Mouse (Mus musculus) frontal cortex, postnatal 25 days (tissue): ENCODE data around the gene Olfr462.
A peak's percentile ranks its signal among the peaks of the same experiment; 100 is the strongest.
"Not testable (repeated sequence)": the region's sequence is repeated elsewhere in the genome, so short reads cannot be mapped to it uniquely, and the experiment has no call there.

Source experiments
- DNase-seq, 2 experiments: peaks; one replicate each; pipeline ENCODE4 v3.0.0; 2022; ENCODE audit warnings: low spot score in 2 of 2

Gene Olfr462

DNA sequence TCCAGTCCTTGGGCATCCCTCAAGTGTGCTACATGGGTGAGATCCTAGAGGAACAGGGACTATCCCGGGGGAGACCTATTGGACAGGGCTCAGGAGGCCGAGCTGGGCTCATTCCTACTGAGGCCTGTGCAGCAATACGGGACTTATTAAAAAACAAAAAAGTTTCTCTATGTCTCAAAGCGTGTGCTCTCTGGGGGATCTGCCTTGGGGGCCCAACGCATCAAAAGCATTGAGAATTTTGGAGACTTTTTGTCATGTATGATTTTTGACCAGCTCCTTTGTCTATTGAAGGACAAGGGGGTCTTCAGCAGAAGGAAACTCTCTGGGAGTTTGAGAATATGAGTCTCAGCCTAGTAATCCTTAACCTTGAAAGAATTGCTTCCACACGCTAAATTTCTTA is at the start of gene Olfr462:
Olfr462 (minus strand) TSS at position 101 of the 400 bp plus-strand sequence.
- DNase-seq, result no peak

GRCm38 (mm10) chr11:87935467-87935866 is 43.4 kb upstream of the Olfr462 start:
- DNase-seq, result no peak

DNA sequence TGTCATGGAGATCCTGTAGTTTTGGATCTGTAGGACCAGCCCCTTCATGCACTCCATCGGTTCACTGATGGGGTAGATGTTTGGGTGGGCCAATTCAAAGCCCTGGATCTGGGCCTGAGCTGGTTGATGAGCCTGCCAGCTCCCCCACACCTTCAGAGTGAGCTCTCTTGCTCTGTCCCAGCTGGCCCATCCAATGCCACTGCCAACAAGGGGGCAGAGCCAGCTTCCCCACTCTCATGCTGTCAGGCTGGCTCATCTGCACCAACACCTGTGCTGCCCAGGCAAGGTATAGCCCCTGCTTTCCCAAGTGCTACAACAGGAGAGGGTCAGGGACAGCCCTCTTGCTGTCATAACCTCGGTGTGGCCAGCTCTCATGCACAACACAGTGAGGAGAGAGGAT is 41.7 kb upstream of the Olfr462 start:
- DNase-seq, result no peak

- DNase-seq, result no peak
These were observed 38.3 kb upstream of the Olfr462 start for GRCm38 (mm10) chr11:87930348-87930747.

GRCm38 (mm10) chr11:87920966-87921365 is 28.9 kb upstream of the Olfr462 start, which contains the start of gene Olfr464:
TSS of gene Olfr464 (minus strand) at chr11:87920967.
- no peak for DNase-seq

DNA sequence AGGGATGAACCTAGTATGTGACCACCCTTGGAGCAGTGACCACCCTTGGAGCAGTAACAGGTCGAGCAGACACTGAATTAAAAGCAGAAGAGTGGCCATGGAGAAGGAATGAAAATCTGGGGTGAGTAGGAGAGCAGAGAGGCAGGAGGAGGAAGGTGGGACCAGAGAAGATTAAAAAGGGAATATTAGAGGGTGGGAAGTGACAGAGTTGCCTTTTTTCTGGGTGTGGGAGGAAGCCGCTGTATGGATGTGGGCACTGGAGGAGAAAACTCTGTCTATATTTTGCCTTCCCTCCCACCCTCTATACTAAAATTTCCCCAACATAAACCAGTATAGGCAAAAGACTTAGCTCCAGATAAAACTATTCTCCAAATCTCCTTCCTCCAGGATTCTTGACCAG is 28.2 kb upstream of the Olfr462 start:
- no peak for DNase-seq

DNA sequence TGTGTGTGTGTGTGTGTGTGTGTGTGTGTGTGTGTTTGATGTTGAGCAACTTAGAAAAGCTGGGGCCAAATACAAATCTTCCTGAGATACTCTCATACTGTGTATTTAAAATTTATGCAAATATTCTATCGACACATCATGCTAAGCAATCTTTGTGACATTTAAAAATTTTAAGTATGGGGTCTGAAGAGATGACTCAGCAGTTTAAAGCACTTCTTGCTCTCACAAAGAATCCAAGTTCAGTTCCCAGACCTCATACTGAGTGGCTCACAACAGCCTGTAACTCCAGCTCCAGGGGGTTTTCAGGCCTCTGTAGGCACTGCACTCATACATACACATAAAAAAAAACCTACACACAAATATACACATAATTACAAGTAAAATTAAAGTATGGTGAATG is 23.9 kb upstream of the Olfr462 start:
- DNase-seq, result no peak

DNA sequence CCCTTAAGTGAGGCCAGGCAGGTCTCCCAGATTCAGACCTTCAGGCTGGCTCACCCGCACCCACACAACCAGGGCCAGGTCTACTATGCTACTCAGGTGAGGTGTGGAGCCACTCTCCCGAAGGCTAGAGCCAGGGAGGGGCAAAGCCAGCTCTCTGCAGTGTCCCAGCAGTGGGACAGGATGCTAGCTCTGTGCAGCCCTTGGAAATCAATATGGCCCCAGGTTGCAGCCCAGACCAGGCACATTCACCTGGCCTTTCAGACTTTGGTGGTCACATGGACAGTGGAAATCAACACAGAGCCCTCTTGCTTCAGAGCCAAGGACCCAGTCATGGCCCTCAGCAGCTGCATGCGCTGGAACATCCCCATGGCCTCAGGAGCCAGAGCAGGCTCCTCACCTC is 12.3 kb upstream of the Olfr462 start:
- no peak for DNase-seq

DNA sequence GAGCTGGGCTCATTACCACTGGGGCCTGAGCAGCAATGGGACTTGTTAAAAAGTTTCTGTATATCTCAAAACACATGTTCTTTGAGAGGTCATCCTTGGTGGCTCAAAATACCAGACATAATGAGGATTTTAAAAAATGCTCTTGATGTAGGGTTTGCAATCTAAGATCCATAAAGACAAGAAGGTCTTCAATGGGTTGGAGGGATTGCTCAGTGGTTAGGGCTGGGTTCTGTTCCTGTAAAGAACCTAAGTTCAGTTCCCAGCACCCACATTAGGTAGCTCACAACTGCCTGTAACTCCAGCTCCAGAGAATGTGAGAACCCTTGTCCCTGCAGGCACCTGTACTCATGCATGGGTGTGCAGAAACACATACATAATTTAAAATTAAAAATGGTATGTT is 5.2 kb upstream of the Olfr462 start, which contains the start of gene Olfr463:
Olfr463 (minus strand) TSS at position 101 of the 400 bp plus-strand sequence.
- no peak for DNase-seq

- DNase-seq, result no peak
These were observed 7.2 kb downstream of the Olfr462 start for GRCm38 (mm10) chr11:87884856-87885255.

GRCm38 (mm10) chr11:87883493-87883892 is 8.6 kb downstream of the Olfr462 start:
- DNase-seq, result no peak

GRCm38 (mm10) chr11:87881714-87882113 is 10.4 kb downstream of the Olfr462 start:
- DNase-seq, result no peak

DNA sequence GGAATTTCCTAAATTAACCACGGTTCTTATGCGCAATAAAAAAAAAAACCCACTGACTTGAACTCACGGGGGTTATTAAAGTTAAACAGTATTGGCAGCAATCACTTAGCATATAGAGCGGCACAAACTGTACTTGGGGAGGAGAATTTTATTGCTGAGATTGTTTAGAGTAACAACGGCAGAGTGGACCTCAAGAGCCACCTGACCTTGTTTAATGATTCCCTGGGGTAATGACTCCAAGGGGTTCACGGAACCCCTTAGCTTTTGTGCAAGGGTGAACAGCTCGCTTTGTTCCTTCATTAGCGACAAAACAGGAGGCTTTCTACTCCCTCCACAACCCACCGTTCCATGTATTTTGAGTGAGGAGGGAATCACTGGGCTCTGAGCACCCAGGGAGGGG is 12.2 kb downstream of the Olfr462 start:
- no peak for DNase-seq

DNA sequence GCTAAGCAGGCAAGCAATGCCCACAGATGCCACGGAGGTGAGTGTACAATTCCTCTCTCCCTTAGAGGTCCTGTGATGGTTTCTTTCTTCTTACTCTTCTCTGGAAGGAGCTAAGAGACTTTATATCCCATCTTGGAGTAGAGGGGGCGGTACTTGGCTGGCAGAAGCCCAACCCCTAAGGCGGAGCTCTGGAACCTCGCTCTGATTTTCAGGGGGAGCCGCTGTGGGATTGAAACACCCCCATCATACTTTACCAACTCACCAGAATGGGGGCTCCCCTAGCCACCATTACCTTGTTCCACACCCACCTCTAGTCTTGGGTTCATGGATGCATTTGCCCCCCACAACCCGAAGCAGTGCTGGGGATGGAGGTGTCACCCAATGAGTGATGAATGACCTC is 16.6 kb downstream of the Olfr462 start, which contains the start of gene Epx:
Epx (minus strand) TSS at position 101 of the 400 bp plus-strand sequence.
- DNase-seq, result no peak

GRCm38 (mm10) chr11:87871766-87872165 is 20.3 kb downstream of the Olfr462 start:
- no peak for DNase-seq

- no peak for DNase-seq
These were observed 22.0 kb downstream of the Olfr462 start for GRCm38 (mm10) chr11:87870096-87870495.

GRCm38 (mm10) chr11:87866891-87867290 is 25.2 kb downstream of the Olfr462 start:
- not testable (repeated sequence) for DNase-seq

GRCm38 (mm10) chr11:87862805-87863204 is 29.3 kb downstream of the Olfr462 start:
- DNase-seq, result no peak

GRCm38 (mm10) chr11:87860426-87860825 is 31.6 kb downstream of the Olfr462 start:
- no peak for DNase-seq

- no peak for DNase-seq
These were observed 32.8 kb downstream of the Olfr462 start for GRCm38 (mm10) chr11:87859273-87859672.

DNA sequence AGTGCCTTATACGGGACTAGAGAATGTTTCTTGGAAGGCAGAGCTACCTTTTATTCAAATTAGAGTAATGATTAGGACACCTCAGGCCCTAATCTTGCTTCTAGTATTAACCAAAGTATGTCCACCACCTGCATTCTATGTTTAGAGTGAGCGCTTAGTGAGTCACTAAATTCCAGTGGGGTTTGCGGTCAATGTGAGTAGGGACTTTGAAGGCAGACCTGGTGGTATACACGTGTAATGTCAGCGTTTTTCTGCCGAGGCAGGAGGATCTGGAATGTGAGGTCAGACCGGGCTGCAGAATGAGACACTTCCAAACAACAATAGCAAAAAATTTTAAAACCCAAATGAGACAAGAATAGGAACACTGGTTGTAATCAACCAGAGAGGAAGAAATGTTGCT is 37.5 kb downstream of the Olfr462 start:
- no peak for DNase-seq

DNA sequence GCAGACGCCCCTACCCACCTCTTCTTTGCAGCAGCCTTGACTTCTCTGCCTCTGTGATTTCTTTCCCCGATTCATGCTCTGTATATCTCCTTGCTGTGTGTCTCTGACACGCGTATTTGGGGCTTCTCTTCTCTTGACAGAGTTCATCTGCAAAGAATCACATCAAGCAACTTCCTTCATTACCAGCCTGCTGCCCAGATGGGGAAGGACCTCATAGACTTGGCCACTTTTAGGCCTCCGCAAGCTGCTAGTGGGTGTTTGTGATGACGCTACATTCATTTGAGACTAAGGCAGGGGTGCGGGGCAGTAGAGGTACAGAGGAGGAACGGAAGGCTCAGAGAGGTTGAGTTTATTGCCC is 38.5 kb downstream of the Olfr462 start:
- DNase-seq, result peak; percentile 7 to 18

GRCm38 (mm10) chr11:87852690-87853596 is 39.1 kb downstream of the Olfr462 start, which contains the start of gene Mks1:
TSS of gene Mks1 (plus strand) at chr11:87853215.
- DNase-seq, result peak; percentile 86 to 89
